Mouse (Mus musculus): Measurements from ENCODE around the gene Rbms3.

GRCm38 (mm10) chr9:117059135-117059534 is 570.6 kb downstream of the Rbms3 start:
- no peak for TF ChIP-seq CTCF (IDR thresholded peaks at IDR 0.05)
- no peak for TF ChIP-seq EP300 (IDR thresholded peaks at IDR 0.05)
